In genomic region chr7:4098832-4099231, GRCm38 (mm10) we compare ENCODE assay signal across 26 mouse cellular contexts. TPM values are rescaled to one million over a fixed set of nuclear protein-coding genes. Genes with fewer than 3 reads are reported as not detected.
DNase-seq lines count a peak whose midpoint lies in the region; ATAC-seq and TF ChIP-seq lines count a peak whose summit lies in the region.
"Had no signal": no experiment of that assay in that cellular context is flagged by ENCODE, and none has a peak within 500 bp of the region (broad histone marks: within the 10 kb centered on the region; RNA-seq: fewer than 3 reads in every experiment).

No protein-coding gene starts in this region.

- no peak overlapping the region for H3K27ac ChIP-seq in CH12.LX (ENCODE audit: insufficient read depth, low read depth)
- H3K27ac ChIP-seq in kidney, embryonic 15.5 days: no peak overlapping the region
- H3K27ac ChIP-seq: embryonic facial prominence, embryonic 10.5 days; hindbrain, embryonic 10.5 days; limb, embryonic 13.5 days; liver, embryonic 13.5 days; lung, embryonic 15.5 days; midbrain, embryonic 10.5 days; neural tube, embryonic 15.5 days had no signal

- in situ Hi-C loops in CH12.LX (cut with MboI; ENCODE audit: low pct_ligation_motif_present, low pct_unique_long_range_greater_than_20kb, low sequenced_read_pairs): no loop called here

- no peaks in the 10 kb centered on the region for H3K79me2 ChIP-seq in CH12.LX (replicated peaks; ENCODE audit: control insufficient read depth, extremely low read depth, insufficient read depth, poor library complexity, severe bottlenecking)

- peak; percentile 52; the same call in 1 of the 2 replicates for ATAC-seq in common myeloid progenitor, adult 5-6 weeks (replicated peaks; ENCODE audit: low read depth, poor library complexity, severe bottlenecking)
- ATAC-seq in megakaryocyte progenitor cell, adult 5-6 weeks (replicated peaks; ENCODE audit: poor library complexity): peak; percentile 84
- no peak for ATAC-seq in CD4-positive, CD25-positive, alpha-beta regulatory T cell, adult 4 months
- ATAC-seq in kidney, embryonic 15.5 days (replicated peaks; ENCODE audit: low FRiP score): no peak
- no peak for ATAC-seq in frontal cortex, adult (ENCODE audit: low TSS enrichment)
- ATAC-seq: activated CD4-positive, CD25-positive, alpha-beta regulatory T cell, adult 4 months; forebrain, postnatal 0 days; hindbrain, embryonic 16.5 days; intestine, postnatal 0 days; midbrain, embryonic 16.5 days had no signal

- no peaks in the 10 kb centered on the region for H3K27me3 ChIP-seq in CH12.LX (replicated peaks)
- 0 out of 2 replicates have a peak, but pooled peaks cover 2% of the 10 kb centered on the region for H3K27me3 ChIP-seq in kidney, embryonic 15.5 days
- H3K27me3 ChIP-seq: heart, embryonic 12.5 days; limb, embryonic 13.5 days; liver, embryonic 13.5 days; lung, embryonic 15.5 days; neural tube, embryonic 15.5 days had no signal

- no peak; the same call in none of the 2 replicates for TF ChIP-seq RAD21 in CH12.LX (IDR thresholded peaks at IDR 0.05; ENCODE audit: low read depth, low read length)

- dilution Hi-C loops in CH12.LX (cut with MboI; ENCODE audit: extremely low pct_ligation_motif_present, extremely low pct_unique_long_range_greater_than_20kb, low sequenced_read_pairs): no loop called here

- H3K4me1 ChIP-seq in CH12.LX (ENCODE audit: control insufficient read depth in 1 of 2, insufficient read depth in 2 of 2): peaks cover 0 to 12% of the 10 kb centered on the region in 2 experiments; a peak in 2 of 4 replicates
- no peaks in the 10 kb centered on the region for H3K4me1 ChIP-seq in kidney, embryonic 15.5 days
- H3K4me1 ChIP-seq: embryonic facial prominence, embryonic 10.5 days; heart, embryonic 12.5 days; hindbrain, embryonic 10.5 days; limb, embryonic 13.5 days; liver, embryonic 13.5 days; lung, embryonic 15.5 days; midbrain, embryonic 10.5 days; neural tube, embryonic 15.5 days had no signal

- H3K9ac ChIP-seq in CH12.LX (ENCODE audit: insufficient read depth, low read depth): no peak overlapping the region
- H3K9ac ChIP-seq in kidney, embryonic 15.5 days: no peak overlapping the region
- H3K9ac ChIP-seq: forebrain, postnatal 0 days; heart, embryonic 12.5 days; limb, embryonic 13.5 days; liver, embryonic 13.5 days; lung, embryonic 15.5 days; neural tube, embryonic 15.5 days had no signal

- H3K4me3 ChIP-seq in CH12.LX (replicated peaks in 1 of 3; ENCODE audit: low read depth in 2 of 3, low read length in 2 of 3, poor library complexity in 1 of 3): no peak overlapping the region
- no peak overlapping the region for H3K4me3 ChIP-seq in kidney, embryonic 15.5 days (replicated peaks)
- H3K4me3 ChIP-seq: embryonic facial prominence, embryonic 10.5 days; heart, embryonic 12.5 days; hindbrain, embryonic 10.5 days; limb, embryonic 13.5 days; liver, embryonic 13.5 days; lung, embryonic 15.5 days; midbrain, embryonic 10.5 days; neural tube, embryonic 15.5 days had no signal

- TF ChIP-seq CTCF in CH12.LX (conservative IDR thresholded peaks at IDR 0.05 in 1 of 2, IDR thresholded peaks at IDR 0.05 in 1 of 2; ENCODE audit: low read depth in 2 of 2, low read length in 2 of 2): peak in 1 of 2 experiments; percentile 28; a peak in 1 of 4 replicates

- no peaks in the 10 kb centered on the region for H3K36me3 ChIP-seq in CH12.LX (replicated peaks in 1 of 2; ENCODE audit: control insufficient read depth in 1 of 2, insufficient read depth in 1 of 2, low read length in 1 of 2)
- no peaks in the 10 kb centered on the region for H3K36me3 ChIP-seq in kidney, embryonic 15.5 days
- H3K36me3 ChIP-seq: embryonic facial prominence, embryonic 10.5 days; heart, embryonic 12.5 days; hindbrain, embryonic 10.5 days; limb, embryonic 13.5 days; liver, embryonic 13.5 days; lung, embryonic 15.5 days; midbrain, embryonic 10.5 days; neural tube, embryonic 15.5 days had no signal

- no peak for DNase-seq in CH12.LX (ENCODE audit: extremely low read depth)
- DNase-seq in gastrocnemius, postnatal 14 days: no peak
- DNase-seq: adrenal gland, postnatal 10 days; cerebellum, adult 2 months; forebrain, postnatal 0 days; heart, adult 18-20 months; heart, postnatal 10 days; kidney, postnatal 4 days; liver, embryonic 13.5 days; lung, postnatal 36 days had no signal

- intact Hi-C loops in gastrocnemius, postnatal 14 days (cut with DNase I; ENCODE audit: low total_unique reads): no loop called here

- no peak overlapping the region for H3K4me2 ChIP-seq in CH12.LX (ENCODE audit: insufficient read depth, low read depth, poor library complexity, severe bottlenecking)
- H3K4me2 ChIP-seq in kidney, embryonic 15.5 days: no peak overlapping the region
- H3K4me2 ChIP-seq: heart, embryonic 12.5 days; limb, embryonic 13.5 days; liver, embryonic 13.5 days; lung, embryonic 15.5 days; neural tube, embryonic 15.5 days had no signal

- no peak for TF ChIP-seq POLR2A in CH12.LX (IDR thresholded peaks at IDR 0.05; ENCODE audit: low read depth, low read length)

- WGBS in kidney, embryonic 15.5 days: 63% methylated on average over 2 of the region's 2 CpGs

- TF ChIP-seq EP300 in CH12.LX (IDR thresholded peaks at IDR 0.05; ENCODE audit: low read length): no peak

- no peaks in the 10 kb centered on the region for H3K9me3 ChIP-seq in CH12.LX (replicated peaks; ENCODE audit: low read length)
- H3K9me3 ChIP-seq in kidney, embryonic 15.5 days (replicated peaks): no peaks in the 10 kb centered on the region
- H3K9me3 ChIP-seq: embryonic facial prominence, embryonic 10.5 days; heart, embryonic 12.5 days; hindbrain, embryonic 10.5 days; limb, embryonic 13.5 days; liver, embryonic 13.5 days; lung, embryonic 15.5 days; midbrain, embryonic 10.5 days; neural tube, embryonic 15.5 days had no signal

TF ChIP-seq in CH12.LX, 34 proteins besides CTCF, POLR2A, EP300 and RAD21:
- TF ChIP-seq JUN (IDR thresholded peaks at IDR 0.05; ENCODE audit: insufficient read depth, low read depth, low read length): no peak
- TF ChIP-seq SIN3A (IDR thresholded peaks at IDR 0.05; ENCODE audit: low read length): no peak
- TF ChIP-seq MAZ (IDR thresholded peaks at IDR 0.05; ENCODE audit: low read depth, low read length): no peak
- no peak for TF ChIP-seq CHD1 (IDR thresholded peaks at IDR 0.05; ENCODE audit: low read depth, low read length)
- TF ChIP-seq MAX (IDR thresholded peaks at IDR 0.05; ENCODE audit: low read length): no peak
- TF ChIP-seq SMC3 (IDR thresholded peaks at IDR 0.05; ENCODE audit: low read depth, low read length): peak; percentile 40

RNA-seq across cellular contexts. Expression of gene Ttyh1, which starts 20.4 kb away (rescaled TPM):
- 0.08 and 0.13 TPM in 2 replicates for total RNA-seq in CH12.LX (2012; rRNA removed)
- not detected in 2 replicates for total RNA-seq in CH12.LX (2014; rRNA removed)
- 0.16 and 0.17 TPM in 2 replicates for polyA plus RNA-seq in CH12.LX (2012; ENCODE audit: insufficient read length, low read depth)
- total RNA-seq in common myeloid progenitor, adult 5-6 weeks (2017): not detected in 2 replicates
- 0.12 and 0.39 TPM in 2 replicates for total RNA-seq in megakaryocyte progenitor cell, adult 5-6 weeks (2015)
- total RNA-seq in megakaryocyte progenitor cell, adult 5-6 weeks (2017): 0.17 TPM in 1 of 2 replicates, not detected in the other
- total RNA-seq in gastrocnemius, postnatal 14 days (2021): 1 to 10 TPM; 2.3 to 5.3 TPM
- polyA plus RNA-seq in CD4-positive, CD25-positive, alpha-beta regulatory T cell, adult 4 months (2017; shearing (Covaris generic)): under 1 TPM; 0.60 to 0.69 TPM
- 2.1 and 3.0 TPM in 2 replicates for polyA plus RNA-seq in kidney, embryonic 15.5 days (2015; fragmentation: Nextera tagmentation; extraction: Ambion mirVana)

RNA-seq across cellular contexts. Expression of gene Lair1, which starts 35.8 kb away (rescaled TPM):
- total RNA-seq in CH12.LX (2012; rRNA removed): 0.21 and 0.38 TPM in 2 replicates
- 4.6 TPM in 2 replicates for total RNA-seq in CH12.LX (2014; rRNA removed)
- polyA plus RNA-seq in CH12.LX (2012; ENCODE audit: insufficient read length, low read depth): 3.1 and 4.0 TPM in 2 replicates
- total RNA-seq in common myeloid progenitor, adult 5-6 weeks (2017): 19.7 and 23.0 TPM in 2 replicates
- 51.8 and 65.6 TPM in 2 replicates for total RNA-seq in megakaryocyte progenitor cell, adult 5-6 weeks (2015)
- 80.4 and 95.9 TPM in 2 replicates for total RNA-seq in megakaryocyte progenitor cell, adult 5-6 weeks (2017)
- under 1 TPM; 0.24 to 0.37 TPM for total RNA-seq in gastrocnemius, postnatal 14 days (2021)
- polyA plus RNA-seq in CD4-positive, CD25-positive, alpha-beta regulatory T cell, adult 4 months (2017; shearing (Covaris generic)): 1 to 10 TPM; 4.5 to 6.5 TPM
- polyA plus RNA-seq in kidney, embryonic 15.5 days (2015; fragmentation: Nextera tagmentation; extraction: Ambion mirVana): 0.70 and 1.1 TPM in 2 replicates

RNA-seq across cellular contexts. Expression of gene Leng8, which starts 38.0 kb away (rescaled TPM):
- total RNA-seq in CH12.LX (2012; rRNA removed): 28.6 and 33.5 TPM in 2 replicates
- total RNA-seq in CH12.LX (2014; rRNA removed): 17.6 and 23.2 TPM in 2 replicates
- polyA plus RNA-seq in CH12.LX (2012; ENCODE audit: insufficient read length, low read depth): 46.6 and 48.7 TPM in 2 replicates
- 26.6 and 51.3 TPM in 2 replicates for total RNA-seq in common myeloid progenitor, adult 5-6 weeks (2017)
- total RNA-seq in megakaryocyte progenitor cell, adult 5-6 weeks (2015): 23.2 and 36.4 TPM in 2 replicates
- total RNA-seq in megakaryocyte progenitor cell, adult 5-6 weeks (2017): 19.5 and 24.1 TPM in 2 replicates
- total RNA-seq in gastrocnemius, postnatal 14 days (2021): 10 to 100 TPM; 26.9 to 33.9 TPM
- 10 to 100 TPM; 23.4 to 27.4 TPM for polyA plus RNA-seq in CD4-positive, CD25-positive, alpha-beta regulatory T cell, adult 4 months (2017; shearing (Covaris generic))
- polyA plus RNA-seq in kidney, embryonic 15.5 days (2015; fragmentation: Nextera tagmentation; extraction: Ambion mirVana): 57.4 and 69.3 TPM in 2 replicates

RNA-seq across cellular contexts. Expression of gene Leng9, which starts 51.3 kb away (rescaled TPM):
- total RNA-seq in CH12.LX (2012; rRNA removed) (1.2 and 1.8 TPM in 2 replicates), CH12.LX (2014; rRNA removed) (0.70 and 1.2 TPM in 2 replicates)
- polyA plus RNA-seq in CH12.LX (2012; ENCODE audit: insufficient read length, low read depth): 1.1 and 1.3 TPM in 2 replicates
- 1.3 and 1.5 TPM in 2 replicates for total RNA-seq in common myeloid progenitor, adult 5-6 weeks (2017)
- total RNA-seq in megakaryocyte progenitor cell, adult 5-6 weeks (2015): 0.72 and 1.5 TPM in 2 replicates
- total RNA-seq in megakaryocyte progenitor cell, adult 5-6 weeks (2017): 2.2 and 2.9 TPM in 2 replicates
- total RNA-seq in gastrocnemius, postnatal 14 days (2021): 1 to 10 TPM; 2.1 to 2.3 TPM
- polyA plus RNA-seq in CD4-positive, CD25-positive, alpha-beta regulatory T cell, adult 4 months (2017; shearing (Covaris generic)): 10 to 100 TPM in 1 of 2 experiments, 1 to 10 TPM in 1; 7.5 to 12.3 TPM
- 2.8 and 3.5 TPM in 2 replicates for polyA plus RNA-seq in kidney, embryonic 15.5 days (2015; fragmentation: Nextera tagmentation; extraction: Ambion mirVana)

Comparison
In these comparisons a context has a peak if more than half of its experiments do, and no peak if none do; other contexts are left out.
1. ATAC-seq: peak in common myeloid progenitor, adult 5-6 weeks (single experiment) and megakaryocyte progenitor cell, adult 5-6 weeks (single experiment); none in CD4-positive, CD25-positive, alpha-beta regulatory T cell, adult 4 months (single experiment), kidney, embryonic 15.5 days (single experiment) and frontal cortex, adult (single experiment).